Mouse (Mus musculus) small intestine, adult 2 months (tissue): ENCODE results near the gene Nkg7. TPM values are rescaled to one million over a fixed set of nuclear protein-coding genes. Genes with fewer than 3 reads are reported as not detected.
A peak's percentile ranks its signal among the peaks of the same experiment; 100 is the strongest.

Source experiments
- H3K27ac ChIP-seq: fragments of 200-500 bp; 2 replicates; pipeline ENCODE4 v1.5.1; 2012; ENCODE audit warnings: low read depth, low read length, control low read depth, inconsistent platforms; ENCODE audit not compliant: insufficient read depth
- H3K27me3 ChIP-seq: fragments of 200-500 bp; 2 replicates; pipeline ENCODE4 v1.6.1; 2012; ENCODE audit warnings: mild to moderate bottlenecking, moderate library complexity, low read length, inconsistent platforms; ENCODE audit not compliant: control insufficient read depth, insufficient read depth
- H3K36me3 ChIP-seq: fragments of 200-500 bp; 2 replicates; pipeline ENCODE4 v1.6.1; 2012; ENCODE audit warnings: mild to moderate bottlenecking, low read length, control low read depth, inconsistent platforms; ENCODE audit not compliant: control insufficient read depth, insufficient read depth
- H3K4me1 ChIP-seq: fragments of 200-500 bp; 2 replicates; pipeline ENCODE4 v1.6.1; 2012; ENCODE audit warnings: low read length, inconsistent platforms, mixed read lengths; ENCODE audit not compliant: control insufficient read depth, insufficient read depth, insufficient read length
- H3K4me3 ChIP-seq: fragments of 200-500 bp; 2 replicates; pipeline ENCODE4 v1.5.1; 2012; ENCODE audit warnings: low read depth, mild to moderate bottlenecking, control low read depth, inconsistent platforms, low read length, moderate library complexity
- CTCF ChIP-seq: fragments of 200-500 bp; IDR thresholded peaks from 2 replicates; pipeline ENCODE4 v1.5.1; 2012; ENCODE audit warnings: low read depth, mild to moderate bottlenecking, control low read depth, inconsistent platforms, low read length, moderate library complexity, mixed read lengths; ENCODE audit not compliant: insufficient replicate concordance, insufficient read length; ENCODE audit errors: extremely low read depth
- POLR2A ChIP-seq: fragments of 200-500 bp; IDR thresholded peaks from 2 replicates; pipeline ENCODE4 v1.6.1; 2012; ENCODE audit warnings: low read depth, mild to moderate bottlenecking, control low read depth, inconsistent platforms, low read length, moderate library complexity
- WGBS: fragments of 180-500 bp; shearing (Covaris S2); methylation state at CpG from one replicate; pipeline ENCODE4 v1.1.7; 2018; 5-methylcytosine and 5-hydroxymethylcytosine counted together
- polyA plus RNA-seq: library from polyadenylated mRNA; depleted of rRNA; stranded (reverse); fragments of >200 nt; gene quantifications from 2 replicates; pipeline ENCODE4 v1.2.3, GENCODE M21; 2012

Nkg7 gene
- polyA plus RNA-seq, 1 experiment, result 31.3 TPM

DNA sequence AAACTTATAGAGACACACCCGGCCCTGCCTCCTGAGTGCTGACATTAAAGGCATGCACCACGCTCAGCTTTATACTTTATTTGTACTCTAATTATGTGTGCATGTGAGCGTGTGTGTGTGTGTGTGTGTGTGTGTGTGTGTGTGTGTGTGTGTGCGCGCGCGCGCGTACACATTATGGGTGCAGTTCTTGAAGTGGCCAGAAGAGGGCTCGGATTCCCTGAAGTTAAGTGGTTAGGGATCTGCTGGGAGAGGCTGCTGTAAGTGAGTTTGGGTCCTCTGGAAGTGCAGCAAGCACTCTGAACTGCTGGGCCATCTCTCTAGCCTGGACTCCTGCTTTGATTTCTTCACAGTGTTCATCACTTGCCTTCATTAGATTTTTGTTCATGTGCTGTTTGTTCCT lies 19.6 kb upstream of the Nkg7 start:
- WGBS, result 80% methylated on average over 10 of the region's 10 CpGs
- no peaks in the 10 kb centered on the region for H3K36me3 ChIP-seq
- TF ChIP-seq CTCF (no peak), POLR2A (no peak)
- no peaks in the 10 kb centered on the region for H3K27me3 ChIP-seq
- no peak overlapping the region for H3K4me3 ChIP-seq
- no peaks in the 10 kb centered on the region for H3K4me1 ChIP-seq
- no peak overlapping the region for H3K27ac ChIP-seq

DNA sequence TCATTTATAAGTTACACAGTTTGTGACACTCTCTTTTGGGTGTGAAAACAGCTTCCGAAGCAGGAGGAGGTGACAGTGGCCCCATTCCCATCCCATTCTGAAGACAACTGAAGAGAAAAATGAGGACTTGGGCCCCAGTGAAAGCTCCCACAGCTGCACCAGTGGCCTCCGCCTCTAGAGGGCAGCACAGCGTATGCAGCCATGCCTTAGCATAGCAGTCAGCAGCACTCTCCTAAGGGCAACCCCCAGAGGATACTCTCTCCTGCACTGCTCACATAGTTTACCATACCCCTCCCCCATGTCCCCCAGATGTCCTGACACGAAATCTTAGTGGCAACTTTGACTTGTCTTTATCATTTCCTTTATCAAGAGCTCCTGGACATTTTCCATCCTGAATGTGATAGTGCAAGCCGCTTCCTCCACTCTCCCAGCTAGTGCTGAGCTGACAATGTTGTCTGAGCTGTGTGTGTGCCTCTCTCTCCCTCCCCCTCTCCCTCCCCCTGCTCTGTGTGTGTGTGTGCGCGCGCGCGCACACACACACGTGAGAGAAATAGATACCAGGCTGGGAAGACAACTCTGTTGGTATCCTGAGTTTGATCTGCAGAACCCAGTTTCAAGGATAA lies 13.8 kb upstream of the Nkg7 start:
- no peaks in the 10 kb centered on the region for H3K27me3 ChIP-seq
- 17% methylated on average over 11 of the region's 11 CpGs for WGBS

DNA sequence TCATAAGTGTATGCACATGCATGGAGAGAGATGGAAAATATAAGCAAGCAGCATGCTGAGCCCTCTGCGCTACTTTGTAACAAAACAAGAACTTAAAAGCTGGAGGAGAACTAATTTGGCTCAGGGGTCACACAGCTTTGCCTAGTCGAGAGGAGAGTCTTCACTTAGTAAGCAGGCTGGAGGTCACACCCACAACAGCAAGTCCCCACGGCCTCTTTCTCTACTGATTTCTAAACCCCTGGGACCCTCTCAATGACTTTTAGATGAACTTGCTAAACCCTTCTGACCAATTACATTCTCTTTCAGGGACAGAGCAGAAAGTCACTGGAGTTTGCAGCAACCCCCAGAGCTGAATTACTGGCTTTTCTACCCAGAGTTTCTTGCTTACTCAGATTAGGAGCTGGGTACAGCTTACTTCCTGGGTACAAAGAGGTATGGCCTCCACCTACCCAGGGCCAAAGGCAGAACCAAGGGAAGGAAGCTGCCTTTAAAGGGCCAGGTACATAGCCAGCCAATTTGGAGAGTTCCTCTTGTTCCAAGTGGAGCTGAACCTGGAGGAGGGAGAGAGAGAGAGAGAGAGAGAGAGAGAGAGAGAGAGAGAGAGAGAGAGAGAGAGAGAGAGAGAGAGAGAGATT lies 12.8 kb upstream of the Nkg7 start:
- H3K27me3 ChIP-seq, result no peaks in the 10 kb centered on the region
- no peak overlapping the region for H3K27ac ChIP-seq
- TF ChIP-seq POLR2A (no peak), CTCF (no peak)
- H3K36me3 ChIP-seq, result no peaks in the 10 kb centered on the region
- H3K4me1 ChIP-seq, result no peaks in the 10 kb centered on the region
- 48% methylated on average over 3 of the region's 3 CpGs for WGBS
- H3K4me3 ChIP-seq, result no peak overlapping the region

More for the DNA sequence above, 13.8 kb upstream of the Nkg7 start:
- H3K36me3 ChIP-seq, result no peaks in the 10 kb centered on the region
- no peaks in the 10 kb centered on the region for H3K4me1 ChIP-seq
- no peak overlapping the region for H3K4me3 ChIP-seq
- no peak for TF ChIP-seq POLR2A
- TF ChIP-seq CTCF, result peak; percentile 99; the same call in 1 of the 2 replicates
- no peak overlapping the region for H3K27ac ChIP-seq

DNA sequence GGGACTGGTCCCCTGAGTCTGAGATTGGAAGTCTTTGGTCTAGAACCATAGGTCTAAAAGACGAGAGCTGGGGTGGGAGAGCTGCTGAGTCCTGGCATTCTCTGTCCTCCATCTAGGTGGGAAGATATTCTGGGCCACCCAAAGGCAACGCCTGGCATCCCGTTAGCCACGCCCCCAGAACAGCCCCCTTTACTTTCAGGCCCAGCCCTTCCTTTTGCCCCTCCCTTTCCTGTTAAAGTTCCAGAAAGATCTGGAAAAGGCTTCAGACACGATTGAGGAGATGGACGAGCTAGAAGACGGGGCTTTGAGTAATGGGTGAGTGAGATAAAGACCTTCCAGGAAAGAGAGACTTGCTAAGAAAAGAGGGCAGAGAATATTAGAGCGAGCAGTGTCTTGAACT lies 9.5 kb upstream of the Nkg7 start, which contains the start of gene Lim2:
Gene Lim2, plus strand, starts transcription at position 265 of the 400 bp plus-strand sequence.
- no peak within 1 kb of the TSS for H3K4me3 ChIP-seq
- no peaks in the 10 kb centered on the region for H3K27me3 ChIP-seq
- no peak within 1 kb of the TSS for H3K27ac ChIP-seq
- no peaks in the 10 kb centered on the region for H3K4me1 ChIP-seq
- no peaks in the 10 kb centered on the region for H3K36me3 ChIP-seq
- TF ChIP-seq CTCF (no peak), POLR2A (no peak)
- WGBS, result 79% methylated on average over 8 of the region's 8 CpGs

DNA sequence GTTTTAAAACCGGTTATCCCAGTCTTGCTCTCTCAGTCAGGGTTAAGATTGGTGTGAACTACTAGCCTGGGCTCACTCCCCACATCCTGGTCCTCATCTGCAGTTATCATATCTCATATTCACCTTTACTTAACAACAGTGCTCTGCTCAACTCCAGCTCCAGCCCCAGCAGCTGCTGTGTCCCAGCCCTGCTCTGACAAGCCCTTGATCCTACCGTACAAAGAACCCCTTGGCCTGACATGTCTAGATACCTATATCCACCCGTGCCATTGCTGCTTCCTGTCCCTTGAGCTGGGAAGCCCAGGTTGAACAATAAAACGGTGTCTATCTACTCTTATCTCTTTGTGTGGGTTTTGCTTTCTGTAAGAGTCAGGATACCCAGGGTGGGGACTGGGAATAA lies 7.4 kb upstream of the Nkg7 start:
- 20% methylated on average over 4 of the region's 4 CpGs for WGBS
- H3K27ac ChIP-seq, result no peak overlapping the region
- H3K27me3 ChIP-seq, result no peaks in the 10 kb centered on the region
- no peak overlapping the region for H3K4me3 ChIP-seq
- no peaks in the 10 kb centered on the region for H3K4me1 ChIP-seq
- TF ChIP-seq CTCF (no peak), POLR2A (no peak)
- H3K36me3 ChIP-seq, result no peaks in the 10 kb centered on the region

DNA sequence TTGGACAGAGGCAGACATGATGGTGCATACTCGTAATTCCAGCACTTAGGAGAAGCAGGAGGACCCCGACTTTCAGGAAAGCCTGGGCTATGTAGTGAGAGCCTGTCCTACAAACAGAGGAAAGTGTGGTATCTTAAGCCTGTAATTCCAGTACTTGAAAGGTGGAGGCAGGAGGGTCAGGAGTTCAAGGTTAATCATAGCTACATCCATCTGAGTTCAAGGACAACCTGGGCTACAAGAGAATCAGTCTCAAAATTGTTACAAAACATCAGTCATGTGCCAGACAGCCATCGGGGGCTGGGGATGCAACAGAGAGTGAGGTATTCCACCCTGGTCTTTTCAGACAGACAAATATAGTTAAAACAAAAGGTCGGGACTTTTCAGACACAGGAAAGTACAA lies 4.0 kb upstream of the Nkg7 start:
- Histone ChIP-seq H3K4me3 (no peak overlapping the region), H3K27ac (no peak overlapping the region), H3K36me3 (no peaks in the 10 kb centered on the region), H3K4me1 (no peaks in the 10 kb centered on the region), H3K27me3 (no peaks in the 10 kb centered on the region)
- WGBS, result 68% methylated on average over 4 of the region's 4 CpGs
- TF ChIP-seq CTCF (no peak), POLR2A (no peak)

DNA sequence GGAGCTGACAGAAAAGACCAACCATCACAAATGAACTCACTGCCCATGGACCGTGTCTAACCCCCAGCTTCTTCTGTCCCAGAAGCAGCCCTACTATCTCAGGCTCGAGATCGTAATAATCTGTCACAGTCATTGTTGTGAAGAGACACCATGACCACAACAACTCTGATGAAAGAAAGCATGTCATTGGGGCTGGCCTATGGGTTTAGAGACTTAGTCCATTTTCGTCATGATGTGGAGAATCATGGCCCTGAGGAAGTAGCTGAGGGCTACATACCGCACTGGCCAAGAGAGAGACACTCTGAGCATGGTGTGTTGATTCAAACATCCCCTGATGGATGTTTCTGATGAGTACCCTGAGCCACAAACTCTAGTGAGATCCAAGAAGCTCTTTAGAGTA lies 2.2 kb upstream of the Nkg7 start:
- H3K27me3 ChIP-seq, result no peaks in the 10 kb centered on the region
- TF ChIP-seq CTCF (no peak), POLR2A (no peak)
- no peaks in the 10 kb centered on the region for H3K4me1 ChIP-seq
- H3K4me3 ChIP-seq, result no peak overlapping the region
- H3K27ac ChIP-seq, result no peak overlapping the region
- 83% methylated on average over 5 of the region's 5 CpGs for WGBS
- no peaks in the 10 kb centered on the region for H3K36me3 ChIP-seq
